Mouse (Mus musculus) small intestine, adult 2 months (tissue): ENCODE results near the gene Stab1. TPM values are rescaled to one million over a fixed set of nuclear protein-coding genes. Genes with fewer than 3 reads are reported as not detected.

ENCODE experiments used
- H3K27ac ChIP-seq: fragments of 200-500 bp; 2 replicates; pipeline ENCODE4 v1.5.1; 2012; ENCODE audit warnings: low read depth, low read length, control low read depth, inconsistent platforms; ENCODE audit not compliant: insufficient read depth
- H3K27me3 ChIP-seq: fragments of 200-500 bp; 2 replicates; pipeline ENCODE4 v1.6.1; 2012; ENCODE audit warnings: mild to moderate bottlenecking, moderate library complexity, low read length, inconsistent platforms; ENCODE audit not compliant: control insufficient read depth, insufficient read depth
- H3K36me3 ChIP-seq: fragments of 200-500 bp; 2 replicates; pipeline ENCODE4 v1.6.1; 2012; ENCODE audit warnings: mild to moderate bottlenecking, low read length, control low read depth, inconsistent platforms; ENCODE audit not compliant: control insufficient read depth, insufficient read depth
- H3K4me1 ChIP-seq: fragments of 200-500 bp; 2 replicates; pipeline ENCODE4 v1.6.1; 2012; ENCODE audit warnings: low read length, inconsistent platforms, mixed read lengths; ENCODE audit not compliant: control insufficient read depth, insufficient read depth, insufficient read length
- H3K4me3 ChIP-seq: fragments of 200-500 bp; 2 replicates; pipeline ENCODE4 v1.5.1; 2012; ENCODE audit warnings: low read depth, mild to moderate bottlenecking, control low read depth, inconsistent platforms, low read length, moderate library complexity
- CTCF ChIP-seq: fragments of 200-500 bp; IDR thresholded peaks from 2 replicates; pipeline ENCODE4 v1.5.1; 2012; ENCODE audit warnings: low read depth, mild to moderate bottlenecking, control low read depth, inconsistent platforms, low read length, moderate library complexity, mixed read lengths; ENCODE audit not compliant: insufficient replicate concordance, insufficient read length; ENCODE audit errors: extremely low read depth
- POLR2A ChIP-seq: fragments of 200-500 bp; IDR thresholded peaks from 2 replicates; pipeline ENCODE4 v1.6.1; 2012; ENCODE audit warnings: low read depth, mild to moderate bottlenecking, control low read depth, inconsistent platforms, low read length, moderate library complexity
- WGBS: fragments of 180-500 bp; shearing (Covaris S2); methylation state at CpG from one replicate; pipeline ENCODE4 v1.1.7; 2018; 5-methylcytosine and 5-hydroxymethylcytosine counted together
- polyA plus RNA-seq: library from polyadenylated mRNA; depleted of rRNA; stranded (reverse); fragments of >200 nt; gene quantifications from 2 replicates; pipeline ENCODE4 v1.2.3, GENCODE M21; 2012; rRNA removed

Gene Stab1
- polyA plus RNA-seq, 1 experiment, result 65.4 TPM

GRCm38 (mm10) chr14:31125106-31126075, 43.0 kb downstream of the Stab1 start:
- H3K4me3 ChIP-seq, result no peak overlapping the region
- H3K27ac ChIP-seq, result no peak overlapping the region
- H3K36me3 ChIP-seq, result peaks cover 15% of the 10 kb centered on the region
- peaks cover 4% of the 10 kb centered on the region; the same call in 1 of the 2 replicates for H3K4me1 ChIP-seq
- WGBS, result 56% methylated on average over 9 of the region's 9 CpGs
- no peaks in the 10 kb centered on the region for H3K27me3 ChIP-seq
- TF ChIP-seq POLR2A (no peak), CTCF (no peak)

GRCm38 (mm10) chr14:31115522-31115921, 52.9 kb downstream of the Stab1 start:
- no peaks in the 10 kb centered on the region for H3K27me3 ChIP-seq
- no peaks in the 10 kb centered on the region; the same call in 1 of the 2 replicates for H3K4me1 ChIP-seq
- TF ChIP-seq CTCF, result no peak
- TF ChIP-seq POLR2A, result no peak
- no peak overlapping the region for H3K27ac ChIP-seq
- peaks cover 46% of the 10 kb centered on the region for H3K36me3 ChIP-seq
- 33% methylated on average over 2 of the region's 2 CpGs for WGBS
- no peak overlapping the region for H3K4me3 ChIP-seq

- Histone ChIP-seq H3K27me3 (no peaks in the 10 kb centered on the region), H3K4me1 (no peaks in the 10 kb centered on the region; the same call in 1 of the 2 replicates), H3K36me3 (peaks cover 50% of the 10 kb centered on the region), H3K27ac (no peak overlapping the region), H3K4me3 (no peak overlapping the region)
- no peak for TF ChIP-seq CTCF
- no peak for TF ChIP-seq POLR2A
- 78% methylated on average over 3 of the region's 3 CpGs for WGBS
These were observed 54.4 kb downstream of the Stab1 start for GRCm38 (mm10) chr14:31114011-31114410.

- no peak for TF ChIP-seq CTCF
- TF ChIP-seq POLR2A, result no peak
- Histone ChIP-seq H3K36me3 (peaks cover 49% of the 10 kb centered on the region), H3K27me3 (no peaks in the 10 kb centered on the region), H3K27ac (no peak overlapping the region), H3K4me3 (no peak overlapping the region), H3K4me1 (no peaks in the 10 kb centered on the region; the same call in 1 of the 2 replicates)
- WGBS, result 79% methylated on average over 5 of the region's 5 CpGs
These were observed 56.3 kb downstream of the Stab1 start for GRCm38 (mm10) chr14:31112187-31112586.

GRCm38 (mm10) chr14:31110613-31111012, 57.8 kb downstream of the Stab1 start:
- WGBS, result 32% methylated on average over 3 of the region's 3 CpGs
- no peak overlapping the region for H3K4me3 ChIP-seq
- H3K27ac ChIP-seq, result no peak overlapping the region
- no peaks in the 10 kb centered on the region; the same call in 1 of the 2 replicates for H3K4me1 ChIP-seq
- TF ChIP-seq POLR2A (no peak), CTCF (no peak)
- H3K27me3 ChIP-seq, result no peaks in the 10 kb centered on the region
- peaks cover 51% of the 10 kb centered on the region for H3K36me3 ChIP-seq

- no peak overlapping the region for H3K4me3 ChIP-seq
- H3K36me3 ChIP-seq, result peaks cover 42% of the 10 kb centered on the region
- TF ChIP-seq CTCF (no peak), POLR2A (no peak)
- no peak overlapping the region for H3K27ac ChIP-seq
- WGBS, result 76% methylated on average over 2 of the region's 2 CpGs
- no peaks in the 10 kb centered on the region for H3K4me1 ChIP-seq
- H3K27me3 ChIP-seq, result no peaks in the 10 kb centered on the region
These were observed 63.3 kb downstream of the Stab1 start for GRCm38 (mm10) chr14:31105156-31105555.

- WGBS, result 41% methylated on average over 1 of the region's 1 CpGs
- Histone ChIP-seq H3K27ac (no peak overlapping the region), H3K36me3 (peaks cover 32% of the 10 kb centered on the region), H3K27me3 (no peaks in the 10 kb centered on the region), H3K4me3 (no peak overlapping the region), H3K4me1 (no peaks in the 10 kb centered on the region)
- TF ChIP-seq POLR2A, result no peak
- no peak for TF ChIP-seq CTCF
These were observed 78.5 kb downstream of the Stab1 start for GRCm38 (mm10) chr14:31089918-31090317.

Other genes starting within 250 kb of the Stab1 start
- 0.11 and 0.49 TPM in 2 replicates for gene Itih3, start 244.9 kb downstream of the Stab1 start, polyA plus RNA-seq
- not detected in 2 replicates for gene Itih1, start 225.4 kb downstream of the Stab1 start, polyA plus RNA-seq
- gene Nek4, start 217.3 kb downstream of the Stab1 start, polyA plus RNA-seq, result 0.63 and 1.3 TPM in 2 replicates
- gene Glt8d1, start 167.2 kb downstream of the Stab1 start, polyA plus RNA-seq, result 2.6 and 4.1 TPM in 2 replicates
- gene Spcs1, start 167.0 kb downstream of the Stab1 start, polyA plus RNA-seq, result 39.4 and 64.5 TPM in 2 replicates
- 3.8 and 6.8 TPM in 2 replicates for gene Pbrm1, start 149.5 kb downstream of the Stab1 start, polyA plus RNA-seq
- 3.3 and 5.5 TPM in 2 replicates for gene Gnl3, start 149.5 kb downstream of the Stab1 start, polyA plus RNA-seq
- gene Smim4, start 39.7 kb downstream of the Stab1 start, polyA plus RNA-seq, result 22.8 and 37.3 TPM in 2 replicates
- gene Nt5dc2, start 37.6 kb downstream of the Stab1 start, polyA plus RNA-seq, result 9.0 and 13.0 TPM in 2 replicates
- 0.34 TPM in 1 of 2 replicates, not detected in the other for gene Tnnc1, start 39.7 kb upstream of the Stab1 start, polyA plus RNA-seq
- 120 and 157 TPM in 2 replicates for gene Nisch, start 48.3 kb upstream of the Stab1 start, polyA plus RNA-seq
- 1.5 and 2.1 TPM in 2 replicates for gene Sema3g, start 49.2 kb upstream of the Stab1 start, polyA plus RNA-seq
- gene Phf7, start 82.7 kb upstream of the Stab1 start, polyA plus RNA-seq, result 1.3 and 2.3 TPM in 2 replicates
- gene Bap1, start 82.8 kb upstream of the Stab1 start, polyA plus RNA-seq, result 16.7 and 30.0 TPM in 2 replicates
- gene Dnah1, start 155.3 kb upstream of the Stab1 start, polyA plus RNA-seq, result 0.08 TPM in 2 replicates
- 3.3 and 5.8 TPM in 2 replicates for gene Capn7, start 168.0 kb upstream of the Stab1 start, polyA plus RNA-seq